Mouse (Mus musculus): ENCODE measurements around the gene Gsdme. TPM values are rescaled to one million over a fixed set of nuclear protein-coding genes. Genes with fewer than 3 reads are reported as not detected.

The Gsdme gene
- polyA plus RNA-seq, 1 experiment from 2014 or later = 47.4 TPM

- H3K4me2 ChIP-seq (replicated peaks) = no peak overlapping the region
- no peaks in the 10 kb centered on the region for H3K27me3 ChIP-seq
- no peak overlapping the region for H3K27ac ChIP-seq
- no peaks in the 10 kb centered on the region for H3K9me3 ChIP-seq
- no peak for ATAC-seq (ENCODE audit: insufficient number of reproducible peaks, insufficient read depth, low FRiP score, low TSS enrichment)
- no peak overlapping the region for H3K4me3 ChIP-seq
- 68% methylated on average over 4 of the region's 4 CpGs for WGBS
- no peak overlapping the region for H3K9ac ChIP-seq
- peaks cover 13% of the 10 kb centered on the region for H3K36me3 ChIP-seq
- no peaks in the 10 kb centered on the region for H3K4me1 ChIP-seq
These were observed 75.7 kb downstream of the Gsdme start for GRCm38 (mm10) chr6:50187955-50188354.

GRCm38 (mm10) chr6:50180189-50180588 is 83.5 kb downstream of the Gsdme start:
- Histone ChIP-seq H3K4me3 (no peak overlapping the region), H3K36me3 (peaks cover 10% of the 10 kb centered on the region), H3K4me1 (0 out of 2 replicates have a peak, but pooled peaks cover 3% of the 10 kb centered on the region), H3K9ac (no peak overlapping the region), H3K9me3 (no peaks in the 10 kb centered on the region), H3K27me3 (no peaks in the 10 kb centered on the region), H3K27ac (no peak overlapping the region), H3K4me2 (replicated peaks) (no peak overlapping the region)
- no peak for ATAC-seq (ENCODE audit: insufficient number of reproducible peaks, insufficient read depth, low FRiP score, low TSS enrichment)
- 83% methylated on average over 4 of the region's 4 CpGs for WGBS

GRCm38 (mm10) chr6:50175736-50176135 is 87.9 kb downstream of the Gsdme start:
- no peak for ATAC-seq (ENCODE audit: insufficient number of reproducible peaks, insufficient read depth, low FRiP score, low TSS enrichment)

GRCm38 (mm10) chr6:50169771-50170170 is 93.9 kb downstream of the Gsdme start:
- no peak for ATAC-seq (ENCODE audit: insufficient number of reproducible peaks, insufficient read depth, low FRiP score, low TSS enrichment)
- H3K4me1 ChIP-seq = no peaks in the 10 kb centered on the region
- 0 out of 2 replicates have a peak, but pooled peaks cover 4% of the 10 kb centered on the region for H3K36me3 ChIP-seq
- H3K27ac ChIP-seq = no peak overlapping the region
- no peaks in the 10 kb centered on the region for H3K9me3 ChIP-seq
- H3K4me2 ChIP-seq (replicated peaks) = no peak overlapping the region
- H3K27me3 ChIP-seq = no peaks in the 10 kb centered on the region
- H3K9ac ChIP-seq = no peak overlapping the region
- H3K4me3 ChIP-seq = no peak overlapping the region

More at GRCm38 (mm10) chr6:50175736-50176135, 87.9 kb downstream of the Gsdme start:
- H3K9ac ChIP-seq = no peak overlapping the region
- no peaks in the 10 kb centered on the region for H3K9me3 ChIP-seq
- H3K36me3 ChIP-seq = 0 out of 2 replicates have a peak, but pooled peaks cover 1% of the 10 kb centered on the region
- 70% methylated on average over 1 of the region's 1 CpGs for WGBS
- no peaks in the 10 kb centered on the region for H3K27me3 ChIP-seq
- H3K4me2 ChIP-seq (replicated peaks) = no peak overlapping the region
- no peak overlapping the region for H3K4me3 ChIP-seq
- H3K27ac ChIP-seq = no peak overlapping the region
- 0 out of 2 replicates have a peak, but pooled peaks cover 3% of the 10 kb centered on the region for H3K4me1 ChIP-seq

GRCm38 (mm10) chr6:50168821-50169220 is 94.8 kb downstream of the Gsdme start:
- ATAC-seq (ENCODE audit: insufficient number of reproducible peaks, insufficient read depth, low FRiP score, low TSS enrichment) = no peak
- WGBS = 92% methylated on average over 4 of the region's 4 CpGs

GRCm38 (mm10) chr6:50163013-50163412 is 100.6 kb downstream of the Gsdme start:
- Histone ChIP-seq H3K4me3 (no peak overlapping the region), H3K4me1 (no peaks in the 10 kb centered on the region)
- WGBS = 89% methylated on average over 3 of the region's 3 CpGs

More at GRCm38 (mm10) chr6:50168821-50169220, 94.8 kb downstream of the Gsdme start:
- H3K9ac ChIP-seq = no peak overlapping the region
- no peak overlapping the region for H3K27ac ChIP-seq
- no peak overlapping the region for H3K4me3 ChIP-seq
- no peak overlapping the region for H3K4me2 ChIP-seq (replicated peaks)
- no peaks in the 10 kb centered on the region for H3K9me3 ChIP-seq
- no peaks in the 10 kb centered on the region for H3K4me1 ChIP-seq
- 0 out of 2 replicates have a peak, but pooled peaks cover 4% of the 10 kb centered on the region for H3K36me3 ChIP-seq
- no peaks in the 10 kb centered on the region for H3K27me3 ChIP-seq

GRCm38 (mm10) chr6:50159842-50160241 is 103.8 kb downstream of the Gsdme start:
- WGBS = 86% methylated on average over 6 of the region's 6 CpGs
- ATAC-seq (ENCODE audit: insufficient number of reproducible peaks, insufficient read depth, low FRiP score, low TSS enrichment) = no peak
- Histone ChIP-seq H3K9me3 (no peaks in the 10 kb centered on the region), H3K4me1 (no peaks in the 10 kb centered on the region), H3K36me3 (no peaks in the 10 kb centered on the region), H3K4me3 (no peak overlapping the region), H3K27me3 (no peaks in the 10 kb centered on the region), H3K4me2 (replicated peaks) (no peak overlapping the region), H3K27ac (no peak overlapping the region), H3K9ac (no peak overlapping the region)

More at GRCm38 (mm10) chr6:50163013-50163412, 100.6 kb downstream of the Gsdme start:
- H3K4me2 ChIP-seq (replicated peaks) = no peak overlapping the region
- H3K9me3 ChIP-seq = no peaks in the 10 kb centered on the region
- no peak overlapping the region for H3K9ac ChIP-seq
- ATAC-seq (ENCODE audit: insufficient number of reproducible peaks, insufficient read depth, low FRiP score, low TSS enrichment) = no peak
- H3K36me3 ChIP-seq = no peaks in the 10 kb centered on the region
- no peaks in the 10 kb centered on the region for H3K27me3 ChIP-seq
- no peak overlapping the region for H3K27ac ChIP-seq

- no peak for ATAC-seq (ENCODE audit: insufficient number of reproducible peaks, insufficient read depth, low FRiP score, low TSS enrichment)
- H3K27me3 ChIP-seq = no peaks in the 10 kb centered on the region
- H3K9me3 ChIP-seq = no peaks in the 10 kb centered on the region
- H3K9ac ChIP-seq = no peak overlapping the region
- H3K4me1 ChIP-seq = no peaks in the 10 kb centered on the region
- H3K4me3 ChIP-seq = no peak overlapping the region
- WGBS = 86% methylated on average over 4 of the region's 4 CpGs
- 0 out of 2 replicates have a peak, but pooled peaks cover 7% of the 10 kb centered on the region for H3K36me3 ChIP-seq
- H3K27ac ChIP-seq = no peak overlapping the region
- no peak overlapping the region for H3K4me2 ChIP-seq (replicated peaks)
These were observed 114.3 kb downstream of the Gsdme start for GRCm38 (mm10) chr6:50149378-50149777.

GRCm38 (mm10) chr6:50146158-50146557 is 117.5 kb downstream of the Gsdme start:
- H3K4me2 ChIP-seq (replicated peaks) = no peak overlapping the region
- H3K27ac ChIP-seq = no peak overlapping the region
- H3K36me3 ChIP-seq = 0 out of 2 replicates have a peak, but pooled peaks cover 7% of the 10 kb centered on the region
- ATAC-seq (ENCODE audit: insufficient number of reproducible peaks, insufficient read depth, low FRiP score, low TSS enrichment) = no peak
- no peaks in the 10 kb centered on the region for H3K4me1 ChIP-seq
- no peak overlapping the region for H3K9ac ChIP-seq
- H3K4me3 ChIP-seq = no peak overlapping the region
- H3K9me3 ChIP-seq = no peaks in the 10 kb centered on the region
- no peaks in the 10 kb centered on the region for H3K27me3 ChIP-seq

- H3K4me3 ChIP-seq = no peak overlapping the region
- no peak overlapping the region for H3K27ac ChIP-seq
- H3K4me2 ChIP-seq (replicated peaks) = no peak overlapping the region
- no peaks in the 10 kb centered on the region for H3K27me3 ChIP-seq
- ATAC-seq (ENCODE audit: insufficient number of reproducible peaks, insufficient read depth, low FRiP score, low TSS enrichment) = no peak
- no peaks in the 10 kb centered on the region for H3K36me3 ChIP-seq
- H3K9me3 ChIP-seq = no peaks in the 10 kb centered on the region
- H3K9ac ChIP-seq = no peak overlapping the region
- WGBS = 87% methylated on average over 3 of the region's 3 CpGs
- H3K4me1 ChIP-seq = no peaks in the 10 kb centered on the region
These were observed 124.1 kb downstream of the Gsdme start for GRCm38 (mm10) chr6:50139526-50139925.
